Mouse (Mus musculus) erythroblast, embryonic 14.5 days (primary cell): ENCODE results near the gene Pfdn6. TPM values are rescaled to one million over a fixed set of nuclear protein-coding genes. Genes with fewer than 3 reads are reported as not detected.

Experiments
- H3K27me3 ChIP-seq: 2 replicates; pipeline ENCODE4 v1.6.1; 2012; ENCODE audit warnings: inconsistent platforms; ENCODE audit not compliant: control insufficient read depth
- H3K36me3 ChIP-seq: 2 replicates; pipeline ENCODE4 v1.6.1; 2012; ENCODE audit warnings: mild to moderate bottlenecking, inconsistent platforms; ENCODE audit not compliant: control insufficient read depth
- H3K4me1 ChIP-seq: 2 replicates; pipeline ENCODE4 v1.6.1; 2012; ENCODE audit warnings: inconsistent platforms; ENCODE audit not compliant: control insufficient read depth
- H3K4me3 ChIP-seq: replicated peaks from 2 replicates; pipeline ENCODE3; 2012; ENCODE audit warnings: moderate library complexity, mild to moderate bottlenecking, inconsistent platforms
- H3K9me3 ChIP-seq: 2 replicates; pipeline ENCODE4 v1.6.1; 2012; ENCODE audit warnings: low read length, inconsistent platforms, mixed read lengths; ENCODE audit not compliant: control insufficient read depth
- GATA1 ChIP-seq: IDR thresholded peaks from 2 replicates; pipeline ENCODE4 v1.6.1; 2012; ENCODE audit warnings: low read length, inconsistent platforms, mixed read lengths
- TAL1 ChIP-seq: IDR thresholded peaks from 3 replicates; pipeline ENCODE4 v1.6.1; 2012; ENCODE audit warnings: low read length, inconsistent platforms, mixed read lengths
- polyA plus RNA-seq: library from polyadenylated mRNA; stranded (reverse); fragments of >175 nt; gene quantifications from 2 replicates; pipeline ENCODE4 v1.2.3, GENCODE M21; 2012

Pfdn6 gene
- polyA plus RNA-seq, 1 experiment = 48.7 TPM

- H3K36me3 ChIP-seq = peaks cover 54% of the 10 kb centered on the region
These were observed 10.5 kb downstream of the Pfdn6 start, which contains the start of gene Rgl2 for GRCm38 (mm10) chr17:33929371-33930279. Gene Rgl2 (plus strand): TSS chr17:33929543.

GRCm38 (mm10) chr17:33928251-33928947 lies 11.7 kb downstream of the Pfdn6 start:
- peaks cover 2% of the 10 kb centered on the region; the same call in 1 of the 2 replicates for H3K27me3 ChIP-seq
- peaks cover 51% of the 10 kb centered on the region for H3K36me3 ChIP-seq
- H3K4me3 ChIP-seq = peak overlapping the region; percentile 95
- H3K9me3 ChIP-seq = peaks cover 15% of the 10 kb centered on the region
- peaks cover 70% of the 10 kb centered on the region for H3K4me1 ChIP-seq
- TF ChIP-seq GATA1 (no peak), TAL1 (no peak)

More at GRCm38 (mm10) chr17:33929371-33930279, 10.5 kb downstream of the Pfdn6 start, which contains the start of gene Rgl2:
- peaks cover 2% of the 10 kb centered on the region; the same call in 1 of the 2 replicates for H3K27me3 ChIP-seq
- peaks cover 69% of the 10 kb centered on the region for H3K4me1 ChIP-seq
- peak within 1 kb of the TSS; percentile 95 for H3K4me3 ChIP-seq
- TF ChIP-seq TAL1 (no peak), GATA1 (no peak)
- H3K9me3 ChIP-seq = peaks cover 15% of the 10 kb centered on the region

GRCm38 (mm10) chr17:33926207-33926932 lies 13.8 kb downstream of the Pfdn6 start:
- Histone ChIP-seq H3K9me3 (peaks cover 4% of the 10 kb centered on the region), H3K27me3 (peaks cover 2% of the 10 kb centered on the region; the same call in 1 of the 2 replicates), H3K4me1 (peaks cover 74% of the 10 kb centered on the region), H3K36me3 (peaks cover 42% of the 10 kb centered on the region), H3K4me3 (no peak overlapping the region)
- TF ChIP-seq GATA1 (no peak), TAL1 (no peak)

- TF ChIP-seq TAL1 = no peak
- TF ChIP-seq GATA1 = no peak
- H3K4me3 ChIP-seq = no peak overlapping the region
- peaks cover 42% of the 10 kb centered on the region for H3K36me3 ChIP-seq
- H3K27me3 ChIP-seq = peaks cover under 1% of the 10 kb centered on the region; the same call in 1 of the 2 replicates
- H3K4me1 ChIP-seq = peaks cover 74% of the 10 kb centered on the region
- H3K9me3 ChIP-seq = peaks cover 4% of the 10 kb centered on the region
These were observed 14.6 kb downstream of the Pfdn6 start for GRCm38 (mm10) chr17:33925406-33926116.

- TF ChIP-seq TAL1 (no peak), GATA1 (no peak)
- peaks cover 42% of the 10 kb centered on the region for H3K36me3 ChIP-seq
These were observed 15.4 kb downstream of the Pfdn6 start for GRCm38 (mm10) chr17:33924577-33925283.

GRCm38 (mm10) chr17:33921361-33921760 lies 18.8 kb downstream of the Pfdn6 start:
- H3K4me1 ChIP-seq = peaks cover 84% of the 10 kb centered on the region

More at GRCm38 (mm10) chr17:33924577-33925283, 15.4 kb downstream of the Pfdn6 start:
- peaks cover 4% of the 10 kb centered on the region for H3K9me3 ChIP-seq
- H3K4me3 ChIP-seq = no peak overlapping the region
- peaks cover 74% of the 10 kb centered on the region for H3K4me1 ChIP-seq
- H3K27me3 ChIP-seq = no peaks in the 10 kb centered on the region

GRCm38 (mm10) chr17:33920282-33921097 lies 19.7 kb downstream of the Pfdn6 start:
- H3K4me1 ChIP-seq = peaks cover 82% of the 10 kb centered on the region
- H3K4me3 ChIP-seq = peak overlapping the region; percentile 78
- peaks cover 40% of the 10 kb centered on the region for H3K36me3 ChIP-seq
- peaks cover 29% of the 10 kb centered on the region for H3K9me3 ChIP-seq
- no peak for TF ChIP-seq GATA1
- no peak for TF ChIP-seq TAL1
- H3K27me3 ChIP-seq = no peaks in the 10 kb centered on the region; the same call in 1 of the 2 replicates

More at GRCm38 (mm10) chr17:33921361-33921760, 18.8 kb downstream of the Pfdn6 start:
- peaks cover 29% of the 10 kb centered on the region for H3K9me3 ChIP-seq
- no peaks in the 10 kb centered on the region; the same call in 1 of the 2 replicates for H3K27me3 ChIP-seq
- peak overlapping the region; percentile 78 for H3K4me3 ChIP-seq
- H3K36me3 ChIP-seq = peaks cover 48% of the 10 kb centered on the region
- TF ChIP-seq TAL1 = no peak
